Mouse (Mus musculus) testis, adult 2 months (tissue): ENCODE results near the gene Vangl1.

Experiments
- CTCF ChIP-seq: fragments of 200-500 bp; IDR thresholded peaks from 2 replicates; pipeline ENCODE4 v1.5.1; 2012; ENCODE audit warnings: low read depth, mild to moderate bottlenecking, inconsistent platforms, low read length, moderate library complexity; ENCODE audit not compliant: control insufficient read depth, insufficient read depth, insufficient replicate concordance
- POLR2A ChIP-seq: fragments of 200-500 bp; IDR thresholded peaks from 2 replicates; pipeline ENCODE4 v1.6.1; 2012; ENCODE audit warnings: low read depth, mild to moderate bottlenecking, inconsistent platforms, low read length, moderate library complexity; ENCODE audit not compliant: control insufficient read depth

- TF ChIP-seq POLR2A (no peak), CTCF (no peak)
These were observed 49.1 kb upstream of the Vangl1 start for GRCm38 (mm10) chr3:102253554-102253953.
